Mouse (Mus musculus) megakaryocyte, embryonic 14.5 days (primary cell): ENCODE results near the gene Ddx50. TPM values are rescaled to one million over a fixed set of nuclear protein-coding genes. Genes with fewer than 3 reads are reported as not detected.
"Not testable (repeated sequence)": the region's sequence is repeated elsewhere in the genome, so short reads cannot be mapped to it uniquely, and the experiment has no call there.

ENCODE experiments used
- H3K27me3 ChIP-seq: replicated peaks from 2 replicates; pipeline ENCODE3; 2012; ENCODE audit warnings: inconsistent platforms
- H3K36me3 ChIP-seq: replicated peaks from 2 replicates; pipeline ENCODE3; 2012; ENCODE audit warnings: low read length, inconsistent platforms, mixed read lengths
- H3K4me1 ChIP-seq: 2 replicates; pipeline ENCODE4 v1.6.1; 2012; ENCODE audit warnings: inconsistent platforms
- H3K4me3 ChIP-seq: replicated peaks from 2 replicates; pipeline ENCODE3; 2012; ENCODE audit warnings: moderate library complexity, mild to moderate bottlenecking, inconsistent platforms
- H3K9me3 ChIP-seq: 2 replicates; pipeline ENCODE4 v1.6.1; 2012; ENCODE audit warnings: inconsistent platforms
- FLI1 ChIP-seq: IDR thresholded peaks from 2 replicates; pipeline ENCODE4 v1.6.1; 2012; ENCODE audit warnings: low read length, inconsistent platforms, mixed read lengths
- GATA1 ChIP-seq: IDR thresholded peaks from 3 replicates; pipeline ENCODE4 v1.6.1; 2012; ENCODE audit warnings: mixed read lengths, low read length, inconsistent platforms, borderline replicate concordance
- polyA plus RNA-seq: library from polyadenylated mRNA; stranded (reverse); fragments of >175 nt; gene quantifications from 2 replicates; pipeline ENCODE4 v1.2.3, GENCODE M21; 2012; ENCODE audit warnings: low replicate concordance; ENCODE audit not compliant: insufficient read depth

The Ddx50 gene
- polyA plus RNA-seq, 1 experiment: 107 TPM

- TF ChIP-seq FLI1 (no peak), GATA1 (no peak)
- H3K36me3 ChIP-seq: peaks cover 72% of the 10 kb centered on the region
- no peaks in the 10 kb centered on the region for H3K9me3 ChIP-seq
- H3K4me1 ChIP-seq: peaks cover 11% of the 10 kb centered on the region
- no peak overlapping the region for H3K4me3 ChIP-seq
- H3K27me3 ChIP-seq: no peaks in the 10 kb centered on the region
These were observed 68.8 kb downstream of the Ddx50 start for GRCm38 (mm10) chr10:62582263-62582662.

- H3K4me3 ChIP-seq, H3K9me3 ChIP-seq, H3K27me3 ChIP-seq: not testable (repeated sequence)
- peaks cover 27% of the 10 kb centered on the region for H3K4me1 ChIP-seq
- peaks cover 65% of the 10 kb centered on the region for H3K36me3 ChIP-seq
These were observed 71.9 kb downstream of the Ddx50 start for GRCm38 (mm10) chr10:62579129-62579528.

- no peak for TF ChIP-seq FLI1
- TF ChIP-seq GATA1: no peak
- H3K4me1 ChIP-seq: peaks cover 27% of the 10 kb centered on the region
- H3K4me3 ChIP-seq: peak within 1 kb of the TSS; percentile 100
- no peaks in the 10 kb centered on the region for H3K27me3 ChIP-seq
- H3K36me3 ChIP-seq: peaks cover 63% of the 10 kb centered on the region
- H3K9me3 ChIP-seq: no peaks in the 10 kb centered on the region
These were observed 72.5 kb downstream of the Ddx50 start, which contains the start of gene Kif1bp for GRCm38 (mm10) chr10:62578338-62579100. Kif1bp (minus strand) TSS chr10:62578457.

GRCm38 (mm10) chr10:62577673-62578337 lies 73.2 kb downstream of the Ddx50 start:
- H3K9me3 ChIP-seq: no peaks in the 10 kb centered on the region
- H3K36me3 ChIP-seq: peaks cover 62% of the 10 kb centered on the region
- no peaks in the 10 kb centered on the region for H3K27me3 ChIP-seq
- TF ChIP-seq FLI1: no peak
- no peak for TF ChIP-seq GATA1
- peak overlapping the region; percentile 100 for H3K4me3 ChIP-seq
- peaks cover 27% of the 10 kb centered on the region for H3K4me1 ChIP-seq

- H3K36me3 ChIP-seq: peaks cover 53% of the 10 kb centered on the region
- peaks cover 27% of the 10 kb centered on the region for H3K4me1 ChIP-seq
These were observed 76.0 kb downstream of the Ddx50 start for GRCm38 (mm10) chr10:62575001-62575400.

GRCm38 (mm10) chr10:62570126-62570871 lies 80.7 kb downstream of the Ddx50 start:
- Histone ChIP-seq H3K4me3 (no peak overlapping the region), H3K4me1 (peaks cover 11% of the 10 kb centered on the region), H3K9me3 (no peaks in the 10 kb centered on the region), H3K27me3 (no peaks in the 10 kb centered on the region), H3K36me3 (peaks cover 84% of the 10 kb centered on the region)
- TF ChIP-seq FLI1 (no peak), GATA1 (no peak)

More at GRCm38 (mm10) chr10:62575001-62575400, 76.0 kb downstream of the Ddx50 start:
- TF ChIP-seq FLI1 (no peak), GATA1 (no peak)
- H3K27me3 ChIP-seq: no peaks in the 10 kb centered on the region
- H3K4me3 ChIP-seq: no peak overlapping the region
- H3K9me3 ChIP-seq: no peaks in the 10 kb centered on the region

- Histone ChIP-seq H3K9me3 (no peaks in the 10 kb centered on the region), H3K27me3 (no peaks in the 10 kb centered on the region), H3K4me3 (no peak overlapping the region), H3K36me3 (peaks cover 83% of the 10 kb centered on the region), H3K4me1 (peaks cover 4% of the 10 kb centered on the region; the same call in 1 of the 2 replicates)
- TF ChIP-seq FLI1: no peak
- TF ChIP-seq GATA1: no peak
These were observed 82.2 kb downstream of the Ddx50 start for GRCm38 (mm10) chr10:62568861-62569260.

Other genes with a start within 250 kb of the Ddx50 start
- not detected in 2 replicates for gene Hkdc1, start 228.7 kb downstream of the Ddx50 start, polyA plus RNA-seq
- not detected in 2 replicates for gene 4930507D05Rik, start 201.7 kb downstream of the Ddx50 start, polyA plus RNA-seq
- 10.9 TPM in 2 replicates for gene Supv3l1, start 201.5 kb downstream of the Ddx50 start, polyA plus RNA-seq
- gene Vps26a, start 164.4 kb downstream of the Ddx50 start, polyA plus RNA-seq: 1.1 and 8.9 TPM in 2 replicates
- gene Srgn, start 123.8 kb downstream of the Ddx50 start, polyA plus RNA-seq: 95.0 and 696 TPM in 2 replicates
- gene Kif1bp, start 72.8 kb downstream of the Ddx50 start, polyA plus RNA-seq: 2.5 and 5.1 TPM in 2 replicates
- gene Ddx21, start 48.9 kb downstream of the Ddx50 start, polyA plus RNA-seq: 5.4 and 39.8 TPM in 2 replicates
- not detected in 2 replicates for gene Stox1, start 74.9 kb upstream of the Ddx50 start, polyA plus RNA-seq
- gene Ccar1, start 141.1 kb upstream of the Ddx50 start, polyA plus RNA-seq: 3.0 and 13.4 TPM in 2 replicates